Mouse (Mus musculus): ENCODE results near the gene Letmd1. TPM values are rescaled to one million over a fixed set of nuclear protein-coding genes. Genes with fewer than 3 reads are reported as not detected.
"Not testable (repeated sequence)": the region's sequence is repeated elsewhere in the genome, so short reads cannot be mapped to it uniquely, and the experiment has no call there.

Letmd1 gene
- total RNA-seq, 4 experiments from 2014 or later, result 77.8 to 122 (median 108) TPM

DNA sequence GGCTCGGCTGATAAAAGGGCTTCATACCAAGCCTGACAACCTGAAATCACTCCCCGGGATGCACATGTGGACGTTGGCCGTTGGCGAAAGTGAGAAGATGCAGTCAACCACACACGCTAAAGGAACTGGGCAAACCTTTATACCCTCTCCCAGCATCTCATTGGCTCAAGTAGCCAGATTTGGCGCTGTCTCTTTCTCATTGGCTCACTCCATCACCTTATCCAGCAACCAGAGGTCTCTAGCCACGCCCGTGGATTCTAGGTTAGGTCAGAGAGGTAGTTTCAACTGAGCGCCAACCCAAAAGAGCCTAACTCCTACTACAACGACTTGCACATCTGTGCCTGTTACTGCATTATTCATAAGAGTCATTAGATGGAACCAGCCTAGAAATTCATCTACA lies 16.3 kb upstream of the Letmd1 start:
- no peak for DNase-seq

DNA sequence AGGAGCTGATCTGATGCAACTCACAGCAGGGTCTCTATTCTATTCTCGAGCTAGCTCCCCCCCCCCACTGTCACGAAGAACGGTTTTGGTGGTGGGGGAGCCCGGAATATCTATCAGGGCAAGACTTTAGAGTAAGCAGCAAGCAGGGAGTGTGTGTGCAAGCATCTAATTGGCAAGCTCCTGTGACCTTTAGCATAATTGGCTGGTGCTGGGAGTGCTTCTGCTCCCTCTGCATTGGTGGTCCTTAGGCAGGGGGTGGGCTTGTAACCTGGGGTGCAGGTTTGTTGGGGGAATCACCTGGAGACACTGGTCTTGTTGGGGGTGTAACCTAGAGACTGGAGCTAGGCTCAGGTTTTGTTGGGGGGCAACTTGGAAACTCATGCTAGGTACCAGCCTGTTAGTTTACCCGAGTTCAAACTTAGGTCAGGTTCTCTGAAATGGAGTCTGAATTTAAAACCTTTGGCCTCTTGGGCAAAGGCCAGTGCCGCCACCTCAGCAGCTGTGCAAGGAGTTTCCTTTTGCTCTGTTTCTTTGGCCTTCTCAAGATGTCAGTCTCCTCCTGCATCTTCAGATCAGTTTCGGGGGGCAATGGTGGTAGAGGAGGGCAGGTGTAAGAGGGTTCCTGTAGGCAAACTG lies 12.3 kb upstream of the Letmd1 start:
- DNase-seq, result no peak

- no peak for DNase-seq
Measured at GRCm38 (mm10) chr15:100457340-100457739, 11.5 kb upstream of the Letmd1 start.

- no peak for DNase-seq
Measured at GRCm38 (mm10) chr15:100458055-100458454, 10.8 kb upstream of the Letmd1 start.

DNA sequence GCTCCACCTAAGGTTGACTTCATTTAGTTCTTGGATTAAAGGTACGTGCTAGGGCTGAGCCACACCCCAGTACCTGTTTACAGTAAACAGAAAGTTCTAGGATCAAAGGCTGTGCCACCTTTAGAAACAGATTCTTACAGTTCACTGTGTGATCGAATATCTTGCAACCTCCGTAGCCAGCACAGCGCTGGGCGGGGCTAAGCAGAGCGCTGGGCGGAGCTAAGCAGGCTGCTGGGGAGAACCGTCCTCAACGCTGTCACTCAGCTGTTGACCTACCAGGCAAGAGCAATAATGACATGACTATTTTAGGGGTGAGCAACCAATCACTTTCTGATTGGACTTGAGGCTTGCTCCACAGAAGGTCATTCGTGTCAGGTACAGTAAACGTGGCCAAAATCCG lies 7.9 kb upstream of the Letmd1 start:
- no peak for DNase-seq

- no peak for DNase-seq
Measured at GRCm38 (mm10) chr15:100461646-100462045, 7.2 kb upstream of the Letmd1 start.

GRCm38 (mm10) chr15:100462086-100462485 lies 6.7 kb upstream of the Letmd1 start:
- no peak for DNase-seq

GRCm38 (mm10) chr15:100463712-100464111 lies 5.1 kb upstream of the Letmd1 start:
- peak; percentile 64 for DNase-seq

DNA sequence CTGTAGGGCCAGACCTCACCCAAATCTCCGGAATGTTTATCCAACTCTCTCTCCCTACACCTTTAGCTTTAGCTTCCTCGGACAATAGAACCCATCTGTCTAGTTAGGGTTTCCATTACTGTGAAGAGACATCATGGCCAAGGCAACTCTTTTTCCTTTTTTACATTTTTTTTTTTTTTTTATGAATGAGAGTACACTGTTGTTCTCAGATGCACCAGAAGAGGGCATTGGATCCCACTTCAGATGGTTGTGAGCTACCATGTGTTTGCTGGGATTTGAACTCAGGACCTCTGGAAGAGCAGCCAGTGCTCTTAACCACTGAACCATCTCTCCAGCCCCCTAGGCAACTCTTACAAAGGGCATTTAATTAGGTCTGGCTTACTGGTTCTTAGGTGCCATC lies 3.4 kb upstream of the Letmd1 start:
- no peak for DNase-seq

- DNase-seq, result no peak
Measured at GRCm38 (mm10) chr15:100467738-100468137, 1.1 kb upstream of the Letmd1 start.

DNA sequence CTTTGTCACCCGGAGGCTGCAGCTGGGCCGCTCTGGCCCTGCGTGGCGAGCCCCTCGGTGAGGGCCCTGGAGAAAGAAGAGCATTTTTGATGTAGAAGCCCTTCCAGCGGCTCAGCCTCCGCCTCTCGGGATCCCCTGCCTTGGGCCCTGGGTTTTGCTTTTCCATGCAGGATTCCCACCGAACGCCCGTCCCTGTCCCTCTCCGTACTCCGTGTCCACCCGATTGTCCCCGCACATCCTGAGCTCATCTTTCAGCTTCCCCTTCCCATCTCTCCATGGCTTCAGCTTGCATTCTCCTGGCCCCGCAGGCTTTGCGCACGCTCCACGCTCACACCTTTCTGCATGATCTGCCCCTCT lies 344 bp downstream of the Letmd1 start:
- DNase-seq, result no peak

DNA sequence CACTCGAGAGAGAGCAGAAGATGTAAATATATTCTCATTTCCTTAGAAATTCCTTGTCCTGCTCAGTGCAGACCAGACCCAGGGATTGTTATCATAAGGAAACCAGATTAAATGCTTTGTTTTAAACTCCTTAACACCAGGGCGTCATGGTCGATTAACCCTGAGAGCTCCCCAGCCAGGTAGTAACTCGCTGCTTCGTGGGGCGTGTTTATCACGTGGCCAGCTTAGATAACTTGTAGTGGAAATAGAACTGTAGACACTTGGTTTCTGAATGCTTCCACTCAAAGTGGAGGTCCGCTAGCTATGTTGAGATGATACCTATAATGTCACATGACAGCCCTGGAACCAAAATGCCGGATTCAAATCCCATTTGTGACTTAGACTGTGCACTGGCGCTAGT lies 1.2 kb downstream of the Letmd1 start:
- no peak for DNase-seq

DNA sequence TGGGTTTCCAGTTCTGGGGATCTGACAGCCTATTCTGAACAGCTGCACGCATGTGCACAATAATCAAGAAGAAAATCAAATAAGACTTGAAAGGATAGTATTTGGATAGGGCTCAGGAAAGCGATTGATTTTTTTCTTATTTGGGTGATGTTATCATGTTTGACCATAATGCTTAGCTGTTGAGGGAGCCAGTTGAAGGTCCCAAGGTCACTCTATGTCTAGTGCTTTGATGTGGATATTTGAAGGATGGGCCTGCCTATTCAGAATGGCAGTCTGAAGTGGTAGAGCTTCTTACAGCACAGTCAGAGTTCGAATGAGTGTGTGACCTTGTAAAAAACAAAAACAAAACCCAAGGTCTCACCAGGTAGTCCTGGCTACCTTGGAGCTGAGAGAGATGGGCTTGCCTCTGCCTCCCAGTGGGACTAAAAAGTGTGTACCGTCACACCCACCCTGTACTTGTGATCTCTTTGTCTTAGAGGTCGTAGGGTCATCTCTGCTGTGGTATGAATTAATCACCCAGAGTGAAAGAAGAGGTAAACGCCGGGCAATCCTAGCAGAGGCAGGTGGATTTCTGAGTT lies 5.2 kb downstream of the Letmd1 start:
- DNase-seq, result no peak

DNA sequence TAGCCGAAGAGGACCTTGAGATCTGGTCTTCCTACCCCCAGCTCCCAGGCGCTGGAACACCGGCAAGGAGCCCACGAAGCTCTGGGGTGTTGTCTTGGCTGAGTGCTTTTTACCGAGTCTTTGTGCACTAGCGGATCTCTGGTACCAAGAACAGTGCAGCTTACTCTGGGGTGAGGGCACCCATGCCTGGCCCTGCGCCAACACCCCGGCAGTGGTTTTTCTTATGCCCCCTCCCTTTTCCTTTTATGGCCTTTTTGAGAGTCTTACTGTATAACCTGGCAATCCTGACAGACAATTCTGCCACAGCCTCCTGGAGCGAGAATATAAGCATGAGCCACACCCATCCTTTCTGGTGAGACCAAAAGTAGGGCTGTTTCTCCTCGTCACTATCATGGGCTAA lies 9.5 kb downstream of the Letmd1 start:
- DNase-seq, result no peak

- DNase-seq, result no peak
Measured at GRCm38 (mm10) chr15:100478925-100479324, 10.1 kb downstream of the Letmd1 start.

DNA sequence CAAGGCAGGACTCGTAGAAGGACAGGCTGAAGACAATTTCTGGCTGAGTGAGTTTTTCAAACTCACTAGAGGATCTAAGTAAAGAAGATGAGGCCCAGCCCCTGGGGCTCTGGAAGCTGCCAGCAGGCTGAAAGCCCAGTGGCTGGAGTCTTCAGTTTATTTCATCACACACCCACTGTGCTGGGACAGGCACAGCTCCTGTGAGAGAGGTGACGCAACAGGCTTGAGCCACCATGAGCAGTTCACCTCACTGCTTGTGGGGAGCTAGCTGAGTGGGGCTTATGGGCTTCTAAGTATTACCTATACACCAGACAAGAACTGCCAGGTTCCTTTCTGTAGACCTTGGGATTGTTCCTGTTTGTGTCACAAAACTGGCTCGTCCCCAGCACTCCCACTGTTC lies 16.8 kb downstream of the Letmd1 start:
- DNase-seq, result peak; percentile 42

DNA sequence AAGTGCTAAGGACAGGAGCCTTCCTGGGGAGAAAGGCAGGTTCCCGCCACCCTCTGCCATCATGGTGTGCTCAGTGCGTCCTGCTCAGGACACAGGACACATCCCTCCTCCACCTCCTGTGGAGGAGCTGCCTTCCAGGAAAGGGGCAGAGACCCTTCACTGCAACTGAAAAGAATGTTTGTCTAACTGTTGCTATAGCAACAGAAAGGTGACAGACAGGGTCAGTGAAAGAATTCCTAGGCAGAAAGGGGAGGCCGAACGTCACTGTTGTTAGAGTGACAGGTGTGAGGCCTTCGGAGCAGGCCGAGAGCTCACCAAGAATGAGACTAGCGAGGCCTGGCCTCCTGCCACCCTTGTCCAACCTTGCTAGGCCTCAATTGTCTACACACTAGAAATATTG lies 17.6 kb downstream of the Letmd1 start:
- no peak for DNase-seq

- DNase-seq, result no peak
Measured at GRCm38 (mm10) chr15:100487050-100487449, 18.2 kb downstream of the Letmd1 start.

DNA sequence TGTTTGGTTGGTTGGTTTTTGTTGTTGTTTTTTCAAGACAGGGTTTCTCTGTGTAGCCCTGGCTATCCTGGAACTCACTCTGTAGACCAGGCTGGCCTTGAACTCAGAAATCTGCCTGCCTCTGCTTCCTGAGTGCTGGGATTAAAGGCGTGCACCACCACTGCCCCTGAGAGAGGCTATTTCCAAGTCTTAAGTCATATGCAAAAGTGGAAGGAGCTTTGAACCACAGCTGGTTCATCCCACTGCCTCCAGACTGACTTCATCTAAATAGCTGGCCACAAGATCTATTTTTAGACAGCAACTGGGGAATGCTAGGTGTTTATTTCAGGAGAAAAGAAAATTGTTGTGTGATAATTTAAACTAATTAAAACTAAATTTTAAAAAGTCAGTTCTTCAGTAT lies 19.5 kb downstream of the Letmd1 start:
- not testable (repeated sequence) for DNase-seq

DNA sequence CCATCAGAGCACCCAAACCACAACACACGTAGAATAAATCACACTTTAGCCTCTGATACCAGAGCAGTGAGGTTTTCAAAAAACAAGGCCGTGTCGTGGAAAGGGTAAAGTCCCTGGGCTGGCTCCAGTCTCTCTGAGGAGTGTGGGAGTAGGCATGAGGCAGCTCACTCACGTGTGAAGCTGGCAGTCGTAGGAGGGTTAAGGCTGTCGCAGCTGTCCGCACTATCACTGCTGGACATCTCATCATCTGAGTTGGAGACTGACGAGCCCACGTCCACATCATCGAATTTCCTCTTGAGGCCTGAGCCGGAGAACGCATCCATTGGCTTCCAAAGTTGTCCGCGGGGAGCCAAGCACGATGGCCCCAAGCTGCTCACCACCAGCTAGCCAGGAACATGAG lies 20.4 kb downstream of the Letmd1 start:
- DNase-seq, result no peak

GRCm38 (mm10) chr15:100491966-100492365 lies 23.1 kb downstream of the Letmd1 start:
- DNase-seq, result no peak

DNA sequence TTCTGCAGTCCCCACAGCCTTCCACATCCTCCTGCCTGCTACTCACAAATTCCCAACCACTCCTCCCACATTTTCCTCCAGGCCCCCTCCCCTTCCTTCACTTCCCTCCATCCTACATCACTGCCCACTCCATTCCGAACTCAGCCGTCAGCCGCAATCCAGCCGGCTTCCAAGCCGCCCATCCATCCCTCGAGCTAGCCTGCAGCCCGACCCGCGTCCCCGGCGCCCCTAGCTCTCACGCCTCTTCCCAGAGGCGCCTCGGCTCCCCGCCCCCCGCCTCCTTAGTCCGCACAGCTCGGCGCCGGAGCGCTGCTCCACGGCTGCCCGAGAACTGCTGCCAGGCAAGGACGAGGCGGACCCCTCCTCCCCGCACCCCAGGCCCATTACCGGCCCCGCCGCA lies 25.8 kb downstream of the Letmd1 start:
- DNase-seq, result no peak

DNA sequence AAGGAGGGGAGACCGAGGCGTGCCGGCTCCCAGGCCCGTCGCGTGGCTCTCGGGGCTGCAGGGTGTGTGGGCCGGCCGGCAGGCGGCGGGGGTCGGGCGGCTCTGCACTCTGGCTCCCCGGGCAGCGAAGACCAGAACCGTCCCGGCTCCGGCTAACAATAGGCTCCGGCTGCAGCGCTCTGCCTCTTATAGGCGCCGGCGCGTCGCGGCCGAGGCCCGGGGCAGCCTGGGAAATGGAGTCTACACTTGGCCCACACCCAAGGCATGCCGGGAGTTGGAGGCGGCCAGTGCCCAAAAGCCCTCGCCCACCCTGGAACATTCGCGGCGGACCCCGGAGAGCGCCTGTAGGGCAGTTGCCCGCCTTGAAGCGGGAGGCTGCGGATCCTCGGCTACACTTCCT lies 26.3 kb downstream of the Letmd1 start, which contains the start of gene Csrnp2:
Gene Csrnp2, minus strand, starts transcription at position 387 of the 400 bp plus-strand sequence.
- DNase-seq, result peak; percentile 86

DNA sequence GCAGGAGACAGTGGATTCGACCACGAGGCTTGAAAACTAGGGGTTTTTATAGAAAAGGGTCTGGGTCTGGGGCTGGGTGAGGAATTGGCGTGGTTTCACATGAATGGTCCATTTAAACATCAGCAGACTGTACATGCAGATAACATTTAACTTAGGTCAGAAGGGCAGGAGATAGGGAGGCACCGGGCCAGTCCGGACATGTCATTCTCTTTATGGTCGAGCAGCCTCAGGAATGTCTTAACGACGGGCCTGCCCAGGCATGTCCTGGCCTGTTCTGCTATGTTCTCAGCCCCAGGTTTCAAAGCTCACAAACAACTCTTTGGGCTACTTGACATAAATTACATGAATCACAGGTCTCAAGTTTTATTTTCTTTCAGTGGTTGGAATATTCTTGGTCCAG lies 30.7 kb downstream of the Letmd1 start:
- DNase-seq, result not testable (repeated sequence)

All from adrenal gland, adult 8-10 months (tissue).